Mouse (Mus musculus): ENCODE results near the gene Pir.
A peak's percentile ranks its signal among the peaks of the same experiment; 100 is the strongest.

Pir gene

DNA sequence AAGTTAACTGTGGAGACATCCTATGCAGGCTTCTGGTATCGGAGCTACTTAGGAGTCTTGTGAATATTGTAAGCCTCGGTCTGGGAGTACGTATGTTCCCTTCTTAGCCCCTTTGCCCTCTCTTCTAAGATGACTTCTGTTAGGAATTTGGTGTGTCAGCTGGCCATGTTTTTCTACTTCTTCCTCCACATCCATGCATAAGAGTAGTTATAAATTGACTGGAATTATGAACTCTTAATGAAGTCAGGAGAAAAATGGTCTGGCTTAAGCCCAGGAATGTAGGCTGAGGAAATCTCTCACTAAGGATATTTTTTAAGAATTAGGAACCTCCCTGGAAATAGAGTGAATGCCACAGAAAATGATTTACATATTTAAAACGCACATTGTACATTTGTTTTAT lies 69.4 kb downstream of the Pir start:
- DNase-seq (ENCODE audit: low spot score) = no peak

- DNase-seq (ENCODE audit: low spot score) = no peak
Observed at GRCm38 (mm10) chrX:164345359-164345938, 76.3 kb downstream of the Pir start.

- no peak for DNase-seq (ENCODE audit: low spot score)
Observed at GRCm38 (mm10) chrX:164348937-164349336, 79.8 kb downstream of the Pir start.

DNA sequence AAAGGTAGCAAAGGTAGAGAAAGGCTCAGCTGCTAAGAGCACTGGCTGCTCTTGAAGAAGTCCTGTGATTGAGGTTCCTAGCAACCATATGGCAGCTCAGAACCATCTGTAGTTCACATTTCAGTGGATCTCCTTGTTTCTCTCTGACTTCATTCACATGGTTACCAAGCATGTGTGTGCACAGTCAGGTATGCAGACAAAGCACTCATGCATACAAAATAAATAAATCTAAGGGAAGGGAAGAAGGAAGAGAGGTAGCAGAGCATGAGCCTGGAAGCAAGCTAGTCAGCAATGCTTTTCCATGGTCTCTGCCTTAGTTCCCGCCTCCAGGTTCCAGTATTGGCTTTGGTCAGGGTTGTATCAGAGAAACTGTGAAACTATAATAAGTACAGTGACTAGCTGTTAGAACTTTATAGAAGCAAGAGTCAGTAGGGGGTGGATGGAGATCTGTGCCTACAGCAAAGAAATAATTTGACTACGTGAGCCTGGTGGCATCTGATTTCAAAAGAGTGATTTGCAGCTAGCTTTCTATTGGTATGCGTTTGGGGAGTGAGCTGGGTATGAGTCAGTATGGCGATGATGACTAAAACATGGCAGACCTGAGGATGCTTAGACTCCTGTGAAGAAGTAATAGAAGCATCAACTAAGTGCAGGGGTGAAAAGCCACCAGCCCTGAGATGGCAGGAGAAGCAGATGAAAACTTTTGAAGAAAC lies 96.1 kb downstream of the Pir start:
- no peak for DNase-seq (ENCODE audit: low spot score)

GRCm38 (mm10) chrX:164370576-164370975 lies 101.4 kb downstream of the Pir start:
- no peak for DNase-seq (ENCODE audit: low spot score)

GRCm38 (mm10) chrX:164373081-164373480 lies 103.9 kb downstream of the Pir start, which contains the start of gene Vegfd:
TSS of gene Vegfd (plus strand) at chrX:164373378.
- no peak for DNase-seq (ENCODE audit: low spot score)

GRCm38 (mm10) chrX:164374586-164374985 lies 105.4 kb downstream of the Pir start:
- no peak for DNase-seq (ENCODE audit: low spot score)

DNA sequence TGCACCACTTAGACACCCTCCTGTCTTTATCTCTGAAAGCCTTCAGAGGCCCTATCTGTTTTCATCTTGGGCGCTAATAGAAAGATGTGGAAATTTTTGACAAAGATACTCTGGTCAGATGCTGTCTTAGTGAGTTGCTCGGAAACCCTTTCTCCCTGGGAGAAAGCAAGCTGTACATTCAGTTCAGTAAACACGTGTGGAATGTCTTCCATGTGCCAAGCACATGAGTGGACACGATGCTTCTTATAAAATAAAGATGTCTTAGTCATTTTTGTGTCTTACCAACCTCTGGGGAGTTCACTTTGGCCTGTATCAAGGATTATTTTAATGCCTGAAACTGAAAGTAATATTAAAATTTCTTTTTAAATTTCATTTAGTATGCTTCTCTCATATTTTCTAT lies 110.5 kb downstream of the Pir start:
- DNase-seq (ENCODE audit: low spot score) = no peak

DNA sequence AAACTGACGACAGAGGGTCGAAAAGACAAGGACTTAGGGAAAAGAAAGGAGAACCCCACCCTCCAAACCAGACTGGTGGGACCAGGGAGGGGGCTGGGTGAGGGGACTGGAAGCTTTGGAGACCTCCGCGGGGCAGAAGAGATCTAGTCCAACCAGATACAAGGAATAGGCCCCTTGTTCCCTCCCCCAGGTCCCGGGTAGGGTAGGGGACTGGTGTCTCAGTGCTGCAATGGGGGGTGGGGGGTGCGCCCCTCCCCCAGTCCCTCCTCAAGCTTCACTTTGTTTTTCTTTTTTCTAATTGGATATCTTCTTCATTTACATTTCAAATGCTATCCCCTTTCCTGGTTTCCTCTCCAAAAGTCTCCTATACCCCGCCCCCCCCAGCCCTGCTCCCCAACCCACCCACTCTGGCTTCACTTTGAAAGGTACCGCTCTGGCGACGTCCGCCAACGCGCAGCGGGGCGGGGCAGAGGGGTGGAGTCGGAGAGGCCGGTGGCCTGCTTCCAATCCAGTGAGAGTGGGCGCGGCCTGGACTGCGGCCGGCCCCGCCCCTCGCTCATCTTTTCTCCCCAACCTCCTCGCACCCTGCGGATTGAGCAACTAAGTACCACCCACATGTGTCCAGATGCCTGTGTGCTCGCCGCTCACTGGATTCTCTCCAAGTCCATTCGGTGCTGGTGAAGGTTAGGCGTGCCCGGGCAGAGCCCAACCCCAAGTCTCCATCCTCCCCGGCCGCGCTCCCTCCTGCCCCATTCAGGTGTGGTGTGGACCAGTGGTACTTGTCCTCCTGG lies 112.6 kb downstream of the Pir start:
- peak; percentile 69 for DNase-seq (ENCODE audit: low spot score)

GRCm38 (mm10) chrX:164394091-164394490 lies 124.9 kb downstream of the Pir start:
- DNase-seq (ENCODE audit: low spot score) = no peak

GRCm38 (mm10) chrX:164398456-164398855 lies 129.3 kb downstream of the Pir start:
- DNase-seq (ENCODE audit: low spot score) = no peak

DNA sequence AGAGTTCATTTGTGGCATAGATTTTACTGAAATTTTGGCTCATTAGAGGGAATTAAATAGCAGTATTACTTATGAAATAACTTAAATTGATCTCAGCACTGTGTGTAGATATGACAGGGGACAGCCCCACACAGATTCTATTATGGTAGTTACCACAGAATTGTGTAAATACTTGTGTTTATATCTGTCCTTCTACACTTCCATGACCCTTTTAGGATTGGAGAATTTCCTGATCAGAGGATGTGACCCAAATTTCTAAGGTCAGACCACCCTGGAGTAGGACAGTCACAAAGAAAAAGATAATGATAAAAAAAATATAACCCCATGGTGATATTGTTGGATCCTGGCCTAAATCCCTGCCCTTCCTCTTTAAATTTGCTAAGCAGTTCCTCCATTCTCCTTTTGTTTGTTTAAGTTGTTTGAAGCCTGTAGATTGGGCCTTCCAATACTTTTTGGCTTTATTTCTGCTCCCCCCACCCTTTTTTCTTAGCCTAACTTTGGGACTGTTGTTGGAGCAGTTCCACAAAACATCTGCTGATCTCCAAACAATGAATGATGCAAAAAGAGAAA lies 136.0 kb downstream of the Pir start:
- DNase-seq (ENCODE audit: low spot score) = no peak

DNA sequence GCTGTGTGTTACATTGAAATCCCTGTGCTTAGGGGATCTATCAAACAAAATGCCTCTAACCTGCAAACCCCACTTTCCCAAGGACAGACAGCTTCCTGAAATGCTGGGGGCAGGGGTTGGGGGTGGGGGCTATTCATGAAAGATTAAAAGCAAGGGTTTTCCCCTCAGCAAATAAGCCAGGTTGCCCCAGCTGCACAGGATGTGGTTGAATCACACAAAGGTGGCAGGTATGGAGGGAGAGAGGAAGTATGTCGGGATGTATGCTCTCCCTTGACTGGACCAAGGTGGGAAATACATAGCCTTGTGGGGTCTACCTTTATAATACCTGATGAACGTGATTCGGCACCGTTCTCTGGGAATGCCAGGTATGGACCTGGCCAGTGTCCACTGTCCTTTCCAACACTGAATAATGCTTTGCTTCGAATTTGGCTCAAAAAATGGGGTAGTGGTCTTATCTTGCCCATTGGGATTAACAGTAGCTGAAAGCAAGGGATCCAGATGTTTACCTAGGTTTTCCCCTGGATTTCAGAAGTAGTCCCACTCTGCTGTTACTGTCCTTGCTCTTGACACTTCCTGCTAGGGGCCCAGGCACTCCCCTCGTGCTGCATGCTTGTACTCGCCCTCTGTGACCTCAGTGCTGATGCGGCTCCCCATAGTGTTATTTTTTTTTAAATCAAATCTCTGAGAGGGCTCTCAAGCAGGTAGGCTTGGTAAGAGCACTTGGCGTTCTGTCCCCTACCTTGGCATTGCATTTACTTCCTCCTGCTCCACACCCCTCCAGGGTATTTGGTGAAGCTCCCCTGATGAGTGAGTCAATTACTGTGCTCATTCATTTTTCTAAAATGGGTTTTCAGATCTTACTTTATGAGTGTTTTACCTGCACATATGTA lies 137.2 kb downstream of the Pir start:
- no peak for DNase-seq (ENCODE audit: low spot score)

GRCm38 (mm10) chrX:164408301-164408927 lies 139.2 kb downstream of the Pir start:
- no peak for DNase-seq (ENCODE audit: low spot score)

DNA sequence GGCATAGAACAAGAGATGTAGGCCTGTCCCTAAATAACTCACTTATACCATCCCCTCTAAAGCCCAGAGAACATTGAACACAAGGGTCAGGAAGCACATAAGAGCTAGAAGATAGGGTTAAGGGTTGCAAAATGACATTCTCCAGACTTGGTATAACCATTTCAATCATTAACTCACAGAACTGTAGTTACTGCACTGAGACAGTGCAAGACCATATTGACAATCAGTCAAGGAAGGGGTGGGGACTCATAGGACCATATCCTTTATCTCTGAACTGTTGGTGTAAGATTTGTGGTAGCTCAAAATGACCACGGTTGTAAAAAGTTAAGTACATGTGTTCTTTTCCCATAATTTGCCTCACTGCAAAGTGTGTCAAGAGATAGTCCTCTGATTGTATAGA lies 141.4 kb downstream of the Pir start:
- DNase-seq (ENCODE audit: low spot score) = no peak

GRCm38 (mm10) chrX:164416803-164417202 lies 147.6 kb downstream of the Pir start:
- DNase-seq (ENCODE audit: low spot score) = no peak

DNA sequence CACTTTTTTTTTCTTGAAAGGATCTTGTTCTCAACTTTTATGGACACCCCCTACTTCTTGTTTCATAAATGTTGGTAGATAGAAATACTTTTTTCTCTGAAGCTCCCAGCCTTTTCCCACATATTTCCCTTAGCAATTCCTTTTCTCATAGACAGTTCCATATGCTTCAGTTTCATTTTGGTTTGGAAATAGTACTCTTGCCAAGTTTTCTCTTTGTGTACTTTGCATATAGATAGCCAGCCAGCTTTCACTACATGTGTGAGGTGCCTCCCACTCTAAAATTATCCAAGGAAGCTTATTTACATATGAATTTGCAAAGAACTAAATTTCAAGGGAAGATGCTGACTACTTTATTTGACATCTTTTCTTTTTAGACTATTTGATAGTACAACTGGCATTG lies 148.8 kb downstream of the Pir start:
- no peak for DNase-seq (ENCODE audit: low spot score)

GRCm38 (mm10) chrX:164419471-164419939 lies 150.3 kb downstream of the Pir start, which contains the start of gene Piga:
TSS of gene Piga (plus strand) at chrX:164419787.
- peak; percentile 85 for DNase-seq (ENCODE audit: low spot score)

DNA sequence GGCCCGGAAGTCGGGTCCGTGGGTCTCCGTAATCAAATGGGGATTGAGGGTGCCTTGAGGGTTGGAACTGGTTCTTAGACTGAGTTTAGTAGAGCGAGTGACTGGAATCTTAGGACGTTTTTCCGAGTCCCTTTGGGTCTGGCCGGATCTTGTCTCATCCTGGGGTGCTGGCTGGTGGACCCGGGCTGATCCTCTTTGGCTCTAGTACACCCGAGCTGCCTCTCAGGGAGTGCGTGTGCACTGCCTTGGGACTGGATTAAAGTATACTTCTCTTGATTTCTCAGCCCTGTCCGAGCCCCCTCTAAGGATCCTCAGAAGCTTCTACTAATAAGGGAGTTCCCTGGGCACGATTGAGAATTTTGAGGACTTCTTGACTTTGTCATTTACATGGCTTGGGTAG lies 150.8 kb downstream of the Pir start:
- no peak for DNase-seq (ENCODE audit: low spot score)

- DNase-seq (ENCODE audit: low spot score) = no peak
Observed at GRCm38 (mm10) chrX:164420518-164420917, 151.3 kb downstream of the Pir start.
